Mouse (Mus musculus) urinary bladder, postnatal 14 days (tissue): ENCODE measurements around the gene 1500011B03Rik.

Experiments
- DNase-seq: peaks from one replicate; pipeline ENCODE4 v3.0.0; 2021; ENCODE audit warnings: low spot score

The 1500011B03Rik gene

DNA sequence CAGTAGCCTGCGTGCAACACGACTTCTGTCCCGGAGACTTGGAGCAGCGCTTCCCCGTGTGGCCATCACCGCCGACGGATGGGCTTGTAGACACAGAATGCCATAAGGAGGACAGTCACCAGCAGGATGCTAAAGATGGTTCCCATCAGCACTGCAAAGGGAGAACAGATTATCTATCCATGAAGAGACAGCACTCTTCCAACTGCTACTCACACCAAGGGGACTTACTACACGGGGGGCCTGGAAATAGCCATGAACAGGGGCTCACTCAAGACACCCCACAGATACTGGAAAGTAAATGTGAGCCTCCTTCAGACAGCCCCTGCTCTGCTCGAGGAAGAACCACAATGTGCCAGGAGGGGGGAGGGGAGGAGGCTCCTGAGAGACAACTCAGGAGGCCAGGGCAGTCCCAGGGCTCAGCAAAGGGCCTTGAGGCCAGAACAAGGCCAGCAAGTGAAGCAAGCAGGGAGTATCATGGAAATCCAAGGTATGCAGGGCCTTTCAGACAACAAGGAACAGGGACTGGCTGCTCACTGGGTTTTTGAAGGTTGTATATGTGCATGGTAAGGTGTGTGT is 14.0 kb downstream of the 1500011B03Rik start:
- DNase-seq, result no peak

DNA sequence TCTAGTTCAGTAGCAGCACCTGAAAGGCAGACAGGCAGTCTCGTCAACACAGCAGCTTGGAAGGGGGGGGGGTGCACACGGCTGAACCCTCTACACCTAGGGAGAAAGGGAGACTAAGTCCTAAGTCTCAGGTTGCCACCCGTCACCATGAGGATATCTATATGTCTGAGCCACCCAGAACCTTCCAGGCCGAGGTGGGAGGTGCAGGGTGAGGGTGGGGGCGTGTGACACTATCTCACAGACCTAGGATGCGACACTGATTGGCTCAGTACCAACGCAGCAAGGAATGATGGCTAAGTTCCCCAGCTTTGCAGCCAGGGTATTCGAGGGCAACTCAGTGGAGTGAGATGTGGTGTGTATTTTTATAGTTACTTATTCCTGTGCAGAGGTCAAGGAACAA is 14.9 kb downstream of the 1500011B03Rik start:
- DNase-seq, result no peak

DNA sequence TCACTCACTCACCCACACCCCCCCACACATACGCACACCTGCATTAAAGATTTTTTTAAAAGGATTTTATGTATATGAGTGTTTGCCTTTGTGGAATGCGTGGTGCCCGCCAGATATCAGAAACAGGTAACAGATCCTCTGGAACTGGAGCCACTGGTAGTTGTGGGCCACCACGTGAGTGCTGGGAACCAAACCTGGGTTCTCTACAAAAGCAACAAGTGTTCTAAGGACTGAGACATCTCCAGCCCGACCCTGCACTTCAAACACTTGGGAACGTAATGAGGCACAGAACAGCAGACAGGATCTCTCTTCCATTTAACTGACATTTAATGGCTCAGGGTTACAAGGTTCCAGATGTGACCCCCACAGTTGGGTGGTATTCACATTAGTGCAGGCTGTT is 15.4 kb downstream of the 1500011B03Rik start:
- DNase-seq, result no peak

DNA sequence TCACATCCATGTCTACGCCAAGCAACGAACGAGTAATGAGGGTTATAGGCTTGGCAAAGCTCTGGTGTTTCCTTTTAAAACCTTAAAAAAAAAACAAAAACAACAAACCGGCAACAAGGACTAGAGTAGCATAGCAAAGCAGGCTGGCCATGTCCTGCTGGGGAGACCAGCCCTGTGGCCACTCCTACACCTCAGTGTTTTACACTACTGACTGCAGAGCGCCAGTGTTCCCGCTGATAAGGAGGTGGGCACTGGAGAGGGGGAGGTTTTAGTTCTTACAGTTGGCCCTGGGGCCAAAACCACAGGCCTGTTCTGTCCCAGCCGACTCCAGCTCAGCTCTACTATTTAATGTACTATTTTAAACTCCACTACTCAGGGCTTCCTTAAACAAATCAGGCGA is 15.8 kb downstream of the 1500011B03Rik start:
- no peak for DNase-seq

DNA sequence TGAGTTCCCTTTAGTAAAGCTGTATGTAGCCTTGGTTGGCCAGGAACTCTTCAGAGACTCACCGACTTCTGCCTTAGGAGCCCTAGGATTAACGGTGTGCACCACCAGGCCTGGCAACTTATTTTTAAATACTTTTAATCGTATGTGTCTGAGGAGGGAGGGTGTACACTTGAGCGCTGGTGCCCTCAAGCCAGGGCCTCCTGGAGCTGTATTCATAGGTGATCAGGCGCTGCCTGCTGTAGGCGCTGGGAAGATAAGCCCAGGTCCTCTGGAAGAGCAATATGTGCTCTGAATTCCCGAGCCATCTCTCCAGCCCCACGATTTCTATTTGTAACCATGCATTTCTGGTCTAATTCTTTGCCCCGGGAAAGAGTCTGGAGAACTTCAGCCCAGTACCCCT is 16.2 kb downstream of the 1500011B03Rik start:
- no peak for DNase-seq

DNA sequence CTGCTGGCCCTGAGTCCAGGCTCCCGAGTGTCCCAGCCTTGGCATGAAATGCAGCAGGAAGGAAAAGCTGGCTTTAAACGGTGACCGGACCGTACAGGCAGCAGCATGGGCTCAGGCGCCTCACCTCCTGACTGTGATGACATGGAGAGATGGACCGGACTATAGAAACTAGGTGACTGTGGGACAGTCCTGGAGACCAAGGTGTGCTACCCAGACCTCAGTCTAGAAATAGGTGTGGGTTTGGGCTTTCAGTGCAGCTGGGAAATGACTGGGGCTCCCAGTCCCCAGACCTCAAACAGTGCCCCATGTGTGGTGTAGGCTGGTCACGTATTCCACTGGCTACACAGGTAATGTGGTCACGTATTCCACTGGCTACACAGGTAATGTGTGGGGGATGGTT is 16.6 kb downstream of the 1500011B03Rik start:
- DNase-seq, result no peak

DNA sequence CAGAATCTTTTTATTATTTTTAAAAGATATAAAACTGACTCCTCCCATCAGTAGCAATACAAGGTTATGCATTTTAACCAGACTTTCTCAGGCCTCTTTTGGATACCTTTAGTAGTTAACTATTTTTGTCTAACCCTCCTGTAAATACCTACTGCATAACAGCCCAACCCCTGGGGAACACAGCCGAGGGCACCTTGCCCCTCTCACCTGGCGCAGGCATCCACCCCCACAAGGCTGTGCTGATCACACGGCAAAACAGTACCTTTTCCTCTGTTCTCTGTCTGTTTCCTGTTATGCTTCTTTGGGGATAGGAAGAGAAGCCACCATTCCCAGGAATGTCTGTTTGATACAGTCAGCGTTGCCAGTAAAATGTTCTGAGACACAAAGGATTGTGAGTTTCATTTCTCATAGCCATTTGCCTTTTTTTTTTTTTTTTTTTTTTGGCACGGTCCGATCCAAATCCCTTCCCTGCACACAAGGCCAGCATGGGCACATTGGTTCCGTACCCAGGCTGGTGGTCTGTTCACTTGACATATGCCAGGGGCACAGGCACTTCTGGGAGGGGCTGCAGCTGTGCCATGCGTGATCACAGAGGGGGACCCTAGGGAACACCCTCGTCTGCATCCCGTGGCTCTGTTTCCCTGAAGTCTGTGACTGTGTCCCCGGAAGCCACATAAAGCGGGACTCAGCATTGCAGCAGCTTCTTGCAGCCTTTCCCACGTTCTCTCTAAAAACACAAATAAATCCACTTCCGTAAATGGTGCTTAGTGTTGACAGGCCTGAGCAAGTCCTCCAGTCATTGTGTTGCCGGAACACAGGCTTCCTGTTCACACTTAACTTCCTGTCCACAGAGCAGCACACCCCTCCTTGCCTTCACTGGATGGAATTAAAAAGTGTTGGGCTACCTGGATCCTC is 17.6 kb downstream of the 1500011B03Rik start:
- no peak for DNase-seq

DNA sequence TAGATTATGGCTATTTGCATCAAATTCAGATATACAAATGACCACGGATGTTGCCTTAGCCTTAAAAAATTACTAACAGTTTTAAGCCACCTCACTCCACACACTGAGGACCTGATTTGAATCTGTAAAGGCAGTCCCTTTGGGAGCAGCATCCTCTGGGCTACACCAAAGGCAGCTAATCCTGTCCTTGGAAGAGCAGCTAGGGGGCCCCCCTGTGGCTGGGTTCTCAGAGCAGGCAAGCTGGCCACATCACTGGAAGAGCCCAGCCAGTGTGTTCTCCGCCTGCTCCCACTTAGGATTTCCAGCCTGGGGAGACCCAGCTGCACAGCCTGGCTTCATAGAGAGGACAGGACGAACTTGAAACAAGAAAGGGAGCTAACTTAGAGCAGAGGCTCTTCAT is 18.3 kb downstream of the 1500011B03Rik start:
- DNase-seq, result no peak

DNA sequence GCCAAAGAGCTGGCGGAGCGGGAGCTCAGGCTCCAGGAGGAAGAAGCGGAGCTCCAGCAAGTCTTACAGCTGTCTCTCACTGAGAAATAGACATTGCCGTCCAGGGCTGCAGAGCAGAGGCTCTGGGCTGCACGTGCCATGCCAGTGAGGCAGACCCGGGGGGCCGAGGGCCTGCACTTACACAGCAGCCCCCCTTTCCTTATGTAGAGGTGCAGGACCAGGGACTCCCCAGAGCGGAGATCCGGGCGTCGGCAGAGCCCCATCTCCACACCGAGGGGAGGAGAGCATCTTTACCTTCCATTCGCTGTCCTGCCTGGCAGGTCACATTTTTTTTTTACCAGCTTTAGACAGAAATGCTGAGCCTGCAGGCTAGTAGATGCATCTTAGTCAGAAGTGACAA is 18.9 kb downstream of the 1500011B03Rik start:
- DNase-seq, result no peak

DNA sequence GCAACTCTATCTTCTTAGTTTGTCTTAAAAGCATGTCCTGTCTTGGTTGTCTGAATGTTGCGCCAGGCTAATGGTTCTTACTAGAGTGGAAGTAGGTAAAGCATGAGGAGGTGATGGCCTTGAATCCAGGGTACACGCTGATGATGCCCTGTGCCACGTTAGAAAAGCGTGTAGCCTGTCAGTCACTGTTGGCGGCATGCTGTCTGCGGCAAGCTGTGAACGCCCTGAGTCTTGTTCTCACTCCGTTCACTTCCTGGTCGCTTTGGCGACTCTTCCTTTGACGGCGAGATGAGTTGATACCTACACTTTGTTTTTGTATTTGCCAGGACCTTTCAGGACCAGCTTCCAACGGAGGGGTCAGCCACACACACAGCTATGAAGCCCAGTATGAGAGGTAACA is 20.0 kb downstream of the 1500011B03Rik start:
- DNase-seq, result no peak

DNA sequence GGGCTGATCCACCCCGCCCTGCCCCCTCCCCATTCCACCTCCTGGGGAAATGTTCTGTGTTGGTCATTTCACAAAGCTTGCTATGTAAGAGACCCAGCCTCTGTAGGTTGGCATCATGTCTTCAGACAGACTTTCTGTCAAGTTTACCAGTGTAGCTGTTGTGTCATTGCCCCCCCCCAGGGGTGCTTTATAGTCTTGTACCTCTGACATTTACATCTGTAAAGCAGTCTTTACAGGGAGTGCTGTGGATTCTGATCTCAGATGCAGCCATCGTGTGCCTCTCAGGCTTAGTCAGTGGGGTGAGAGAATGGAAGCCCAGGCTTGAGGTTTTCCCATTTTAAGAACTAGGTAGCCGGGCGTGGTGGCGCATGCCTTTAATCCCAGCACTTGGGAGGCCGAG is 21.4 kb downstream of the 1500011B03Rik start:
- no peak for DNase-seq

DNA sequence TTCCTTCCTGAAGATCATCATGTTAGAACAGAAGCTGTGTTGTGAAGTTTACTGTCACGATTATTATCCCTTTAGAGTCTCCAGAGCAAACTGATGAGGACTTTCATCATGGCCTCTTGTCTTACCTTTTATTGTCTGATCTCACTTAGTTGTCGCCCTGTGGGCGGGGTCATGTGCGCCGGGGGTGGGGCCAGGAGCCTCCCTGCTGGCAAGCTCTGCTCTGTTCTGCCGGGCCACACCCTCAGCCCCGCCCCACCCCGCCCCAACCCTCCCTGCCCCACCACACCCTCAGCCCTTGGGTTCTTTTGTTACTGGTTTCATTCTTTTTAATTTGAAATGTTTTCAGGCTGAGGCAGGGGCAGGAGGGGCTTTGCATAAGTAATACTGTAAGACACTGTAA is 22.2 kb downstream of the 1500011B03Rik start:
- no peak for DNase-seq

DNA sequence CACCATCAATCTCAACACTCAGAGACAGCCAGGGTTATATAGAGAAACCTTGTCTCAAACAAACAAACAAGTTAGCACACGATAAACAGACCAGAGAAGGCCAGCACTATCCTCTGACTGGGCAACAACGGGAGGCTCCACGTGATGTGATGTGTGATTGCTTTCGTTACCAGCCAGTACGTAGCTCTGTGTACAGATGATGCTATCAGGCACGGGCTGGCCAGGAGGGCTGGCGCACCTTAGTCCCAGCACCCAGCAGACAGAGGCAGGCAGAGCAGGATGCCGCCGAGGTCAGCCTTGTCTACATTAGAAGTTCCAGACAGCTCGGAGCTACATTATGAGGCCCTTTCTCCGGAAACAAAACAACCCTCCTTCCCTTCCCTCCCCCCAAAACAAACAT is 23.4 kb downstream of the 1500011B03Rik start:
- peak; percentile 53 for DNase-seq

DNA sequence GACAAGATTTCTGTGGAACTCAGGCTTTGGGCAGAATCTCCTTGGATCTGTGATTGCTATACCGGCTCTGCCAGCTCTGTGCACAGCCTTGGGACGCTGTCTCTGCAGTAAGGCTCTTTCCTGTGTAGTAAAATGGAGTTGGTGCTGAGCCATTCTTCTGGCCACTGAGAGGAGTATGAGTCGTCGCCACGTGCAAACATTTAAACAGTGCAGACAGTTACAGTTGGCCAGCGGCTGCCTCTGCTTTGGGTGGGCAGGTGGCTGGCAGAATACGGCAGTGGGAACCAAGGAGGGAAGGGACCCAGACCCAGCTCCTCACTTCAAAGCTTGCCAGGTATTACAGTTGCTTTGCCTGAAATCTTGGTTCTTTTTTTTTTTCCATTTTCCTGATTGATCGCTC is 26.0 kb downstream of the 1500011B03Rik start:
- no peak for DNase-seq

DNA sequence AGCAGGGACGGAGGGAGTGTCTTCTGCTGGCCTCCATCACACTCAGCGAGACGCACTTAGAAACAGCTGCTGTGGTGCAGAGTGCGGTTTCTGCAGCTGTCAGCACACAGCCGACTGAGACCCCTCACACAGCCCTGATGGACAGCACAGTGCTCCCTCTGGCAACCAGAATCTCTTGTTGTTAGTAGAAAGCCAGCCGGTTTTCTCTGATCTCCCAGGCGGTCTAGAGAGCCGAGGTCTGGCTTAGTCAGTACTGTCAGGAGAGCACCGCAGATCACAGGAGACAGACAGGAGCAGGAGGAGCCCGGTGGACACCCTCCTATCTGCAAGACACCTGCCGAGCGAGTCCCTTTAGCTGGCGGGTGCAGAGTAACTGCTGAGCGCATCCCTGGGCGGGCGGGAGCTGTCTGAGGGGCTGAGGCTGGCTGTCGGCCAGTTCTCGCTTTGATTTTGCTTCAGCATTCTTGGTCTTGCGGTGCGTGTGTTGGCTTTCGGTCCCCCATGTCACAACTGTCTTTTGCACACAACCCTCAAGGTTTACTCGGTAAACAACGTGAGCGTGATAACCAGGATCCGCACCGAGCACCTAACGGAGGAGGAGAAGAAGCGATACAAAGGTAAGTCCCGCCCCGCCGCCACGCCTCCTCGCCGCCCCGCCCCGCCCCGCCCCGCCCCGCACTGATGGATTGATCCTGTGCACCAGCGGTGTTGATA is 26.8 kb downstream of the 1500011B03Rik start:
- no peak for DNase-seq

DNA sequence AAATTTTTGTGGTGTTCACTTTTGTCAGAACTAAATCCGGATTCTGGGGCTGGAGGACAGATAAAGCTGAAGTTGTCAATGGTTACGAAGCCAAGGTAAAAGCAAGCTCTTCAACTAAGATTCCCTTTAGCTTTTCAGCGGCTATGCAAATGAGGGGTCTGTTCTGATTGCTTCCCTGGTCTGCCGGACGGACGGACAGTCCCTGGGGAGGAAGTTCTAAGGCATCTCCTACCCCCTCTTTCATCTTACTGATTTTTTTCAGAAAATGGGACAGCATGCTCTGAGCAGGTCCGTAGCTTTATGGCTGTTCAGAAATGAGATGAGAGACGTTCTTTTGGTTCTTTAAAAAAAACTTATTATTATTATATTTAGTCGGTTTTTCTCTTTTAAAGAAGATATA is 27.6 kb downstream of the 1500011B03Rik start:
- DNase-seq, result no peak

DNA sequence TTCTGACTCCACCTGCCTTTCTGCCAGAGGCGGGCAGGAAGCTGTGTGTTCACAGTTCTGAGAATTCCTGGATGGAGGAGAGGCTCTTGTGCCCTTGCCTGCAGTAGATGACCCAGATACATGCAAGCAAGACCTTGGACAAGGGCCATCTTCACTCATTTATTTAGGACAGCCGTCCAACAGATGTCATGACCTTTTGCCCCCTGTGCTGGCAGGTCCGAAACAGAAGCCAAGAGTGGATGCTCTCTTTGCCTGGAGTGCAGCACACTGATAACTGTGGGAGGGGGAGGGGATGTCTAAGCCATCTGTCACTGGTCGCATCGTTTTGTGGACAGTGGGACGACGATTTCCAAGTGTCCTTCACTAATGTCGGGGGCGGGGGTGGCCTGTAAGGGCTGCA is 28.0 kb downstream of the 1500011B03Rik start:
- no peak for DNase-seq

DNA sequence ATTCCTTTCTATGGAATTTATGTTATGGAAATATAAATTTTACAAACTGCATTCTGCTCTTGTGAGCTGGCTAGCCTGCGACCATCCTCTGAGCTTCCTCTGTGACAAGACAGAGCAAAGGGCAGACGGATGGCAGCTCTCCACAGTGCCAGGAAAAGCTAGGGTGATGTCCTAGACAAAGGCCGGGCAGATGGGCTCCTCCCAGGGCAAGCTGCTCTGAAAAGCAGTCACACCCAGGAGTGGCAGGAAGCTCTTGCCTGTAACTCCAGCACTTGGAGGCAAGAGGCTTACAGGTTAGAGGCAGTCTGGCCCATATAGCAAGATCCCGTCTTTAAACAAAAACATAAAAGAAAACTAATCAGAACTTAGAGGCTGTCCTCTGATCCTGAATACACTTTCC is 28.7 kb downstream of the 1500011B03Rik start:
- no peak for DNase-seq

DNA sequence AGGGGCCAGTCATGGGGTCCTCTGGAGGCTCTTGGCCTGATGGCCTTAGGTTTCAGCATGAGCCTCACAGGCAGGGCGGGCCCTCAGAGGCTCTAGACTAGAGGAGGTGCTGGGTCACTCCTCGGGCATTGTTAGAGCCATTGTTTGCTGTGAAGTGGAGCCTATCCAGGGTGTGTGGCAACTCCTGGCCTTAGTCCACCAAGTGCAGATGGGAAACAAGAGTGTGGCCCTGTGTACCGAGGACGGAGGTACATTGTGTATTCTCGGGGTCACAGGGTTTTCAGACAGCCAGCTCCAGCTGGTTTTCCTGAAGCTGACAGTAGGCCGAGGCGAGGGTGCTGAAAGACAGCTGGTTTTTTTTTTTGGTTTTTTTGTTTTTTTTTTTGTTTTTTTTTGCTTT is 30.0 kb downstream of the 1500011B03Rik start:
- no peak for DNase-seq

DNA sequence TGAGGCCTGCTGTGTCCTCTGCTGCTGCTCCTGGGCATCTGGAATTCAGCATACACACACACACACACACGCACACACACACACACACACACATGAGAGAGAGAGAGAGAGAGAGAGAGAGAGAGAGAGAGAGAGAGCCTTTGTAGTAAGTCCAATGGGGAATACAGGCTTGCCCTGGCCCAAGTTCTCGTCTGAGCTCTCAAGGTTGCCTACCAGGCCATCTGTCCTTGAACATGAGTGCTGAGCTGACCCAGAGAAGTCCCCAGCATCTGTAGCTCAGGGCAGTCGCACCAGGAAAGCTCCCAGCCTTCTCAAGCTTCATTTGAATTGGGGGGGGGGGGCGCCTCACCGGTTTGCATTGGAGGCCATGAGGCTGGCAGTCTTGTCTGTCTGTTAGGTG is 38.1 kb downstream of the 1500011B03Rik start:
- DNase-seq, result no peak

DNA sequence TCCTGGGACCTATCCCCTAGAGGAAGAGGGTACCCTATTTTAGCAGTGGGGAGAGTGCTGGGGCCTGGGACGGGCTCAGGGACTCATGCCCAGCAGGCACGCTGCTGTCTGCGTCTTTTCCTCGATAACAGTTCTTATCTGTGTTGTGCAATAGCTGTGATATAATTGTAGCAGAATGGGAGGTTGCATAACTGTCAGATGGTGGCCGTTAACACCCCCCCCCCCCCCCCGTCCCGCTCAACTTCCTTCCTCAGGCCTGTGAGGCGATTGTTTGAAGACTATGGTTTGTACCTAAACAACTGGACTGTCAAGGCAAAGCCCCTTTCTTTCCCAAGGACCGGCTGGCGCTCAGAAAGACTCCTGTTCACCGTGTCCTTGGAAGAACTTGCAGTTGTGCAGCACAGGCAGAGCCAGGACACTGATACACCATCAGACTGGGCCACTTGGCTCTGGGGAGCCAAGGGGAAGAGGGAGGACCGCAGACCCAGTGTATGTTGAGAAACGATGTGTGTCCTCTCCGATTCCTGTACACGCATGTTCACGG is 38.6 kb downstream of the 1500011B03Rik start:
- no peak for DNase-seq

DNA sequence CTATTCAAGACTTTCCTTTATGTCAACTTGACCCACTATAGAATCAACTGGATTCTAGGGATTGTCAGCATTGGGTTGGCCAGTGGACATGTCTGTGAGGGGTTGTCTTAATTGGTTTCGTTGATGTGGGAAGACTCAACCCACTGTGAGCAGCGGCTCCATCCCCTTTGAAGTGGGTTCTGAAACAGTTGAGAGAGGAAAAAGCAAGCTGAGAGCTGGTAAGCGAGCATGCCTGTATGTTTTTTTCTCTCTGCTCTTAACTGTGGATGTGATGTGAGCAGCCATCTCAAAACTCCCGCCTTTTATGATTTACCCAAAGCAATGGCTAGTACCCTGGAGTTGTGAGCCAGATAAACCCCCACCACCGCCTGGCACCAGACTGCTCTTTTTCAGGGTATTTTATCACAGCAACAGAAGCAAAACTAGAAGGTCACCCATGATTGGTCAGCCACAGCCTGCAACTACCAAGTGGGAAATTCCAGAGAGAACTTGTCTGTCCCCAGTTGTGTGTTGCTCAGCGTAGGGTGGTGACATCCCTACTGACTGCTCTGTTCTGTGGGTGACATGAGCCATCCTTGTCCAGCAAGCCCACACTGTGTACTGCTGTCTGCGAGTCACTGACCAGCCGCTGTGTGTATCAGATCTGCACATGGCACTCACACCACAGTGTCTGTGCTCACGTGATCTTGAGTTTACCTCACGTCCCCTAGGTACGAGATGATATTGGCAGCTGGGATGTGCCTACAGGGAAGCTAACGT is 39.7 kb downstream of the 1500011B03Rik start:
- no peak for DNase-seq
